Mouse (Mus musculus) hindbrain, embryonic 10.5 days (tissue): Measurements from ENCODE around the gene Ccdc159. TPM values are rescaled to one million over a fixed set of nuclear protein-coding genes. Genes with fewer than 3 reads are reported as not detected.

ENCODE experiments used
- DNase-seq: peaks from one replicate; pipeline ENCODE4 v3.0.0-alpha.2; 2017; ENCODE audit warnings: low spot score
- H3K27ac ChIP-seq: fragments of 300-500 bp; sonication (generic); 2 replicates; pipeline ENCODE4 v1.5.1; 2016; ENCODE audit warnings: mild to moderate bottlenecking, moderate library complexity
- H3K27me3 ChIP-seq: fragments of 300-500 bp; sonication (generic); 2 replicates; pipeline ENCODE4 v1.6.1; 2016; ENCODE audit warnings: mild to moderate bottlenecking; ENCODE audit not compliant: poor library complexity, insufficient read depth, severe bottlenecking
- H3K36me3 ChIP-seq: fragments of 300-500 bp; sonication (generic); 2 replicates; pipeline ENCODE4 v1.6.1; 2016; ENCODE audit warnings: mild to moderate bottlenecking, moderate library complexity
- H3K4me1 ChIP-seq: fragments of 300-500 bp; sonication (generic); replicated peaks from 2 replicates; pipeline ENCODE4 v1.6.1; 2016; ENCODE audit warnings: mild to moderate bottlenecking
- H3K4me3 ChIP-seq: fragments of 300-500 bp; sonication (generic); 2 replicates; pipeline ENCODE4 v1.5.1; 2016; ENCODE audit warnings: mild to moderate bottlenecking, moderate library complexity
- H3K9me3 ChIP-seq: fragments of 300-500 bp; sonication (generic); 2 replicates; pipeline ENCODE4 v1.6.1; 2016; ENCODE audit warnings: mild to moderate bottlenecking, moderate library complexity
- WGBS: fragments of 180-500 bp; shearing (Covaris S2); methylation state at CpG from one replicate; pipeline ENCODE4 v1.1.7; 2016; 5-methylcytosine and 5-hydroxymethylcytosine counted together
- polyA plus RNA-seq: library from polyadenylated mRNA; unstranded; fragments of >200 nt; fragmentation: Nextera tagmentation; extraction: Ambion mirVana; gene quantifications from 2 replicates; pipeline ENCODE4 v1.2.1, GENCODE M21; 2016

Ccdc159 gene
- polyA plus RNA-seq, 1 experiment from 2014 or later: 5.1 TPM

GRCm38 (mm10) chr9:21937711-21938175, 10.5 kb downstream of the Ccdc159 start:
- WGBS: 75% methylated on average over 4 of the region's 4 CpGs
- H3K4me3 ChIP-seq: peak overlapping the region; percentile 62

GRCm38 (mm10) chr9:21938234-21938855, 11.1 kb downstream of the Ccdc159 start:
- Histone ChIP-seq H3K4me3 (peak overlapping the region; percentile 62; the same call in 1 of the 2 replicates), H3K36me3 (peaks cover 11% of the 10 kb centered on the region), H3K27me3 (peaks cover 25% of the 10 kb centered on the region), H3K4me1 (peaks cover 21% of the 10 kb centered on the region), H3K27ac (no peak overlapping the region), H3K9me3 (no peaks in the 10 kb centered on the region)
- 89% methylated on average over 4 of the region's 4 CpGs for WGBS
- DNase-seq: no peak

More at GRCm38 (mm10) chr9:21937711-21938175, 10.5 kb downstream of the Ccdc159 start:
- H3K9me3 ChIP-seq: no peaks in the 10 kb centered on the region
- 0 out of 2 replicates have a peak overlapping the region, but pooled peaks have one; percentile 85 for H3K27ac ChIP-seq
- peaks cover 28% of the 10 kb centered on the region for H3K27me3 ChIP-seq
- H3K4me1 ChIP-seq: peaks cover 24% of the 10 kb centered on the region
- no peak for DNase-seq
- peaks cover 11% of the 10 kb centered on the region for H3K36me3 ChIP-seq

GRCm38 (mm10) chr9:21943046-21943445, 15.8 kb downstream of the Ccdc159 start:
- Histone ChIP-seq H3K27ac (no peak overlapping the region), H3K9me3 (no peaks in the 10 kb centered on the region), H3K4me3 (no peak overlapping the region), H3K4me1 (peaks cover 21% of the 10 kb centered on the region), H3K27me3 (peaks cover 46% of the 10 kb centered on the region), H3K36me3 (peaks cover 11% of the 10 kb centered on the region)
- WGBS: 75% methylated on average over 12 of the region's 12 CpGs
- no peak for DNase-seq

GRCm38 (mm10) chr9:21943638-21944037, 16.4 kb downstream of the Ccdc159 start:
- Histone ChIP-seq H3K36me3 (peaks cover 11% of the 10 kb centered on the region), H3K4me3 (no peak overlapping the region), H3K4me1 (peaks cover 17% of the 10 kb centered on the region), H3K27ac (no peak overlapping the region), H3K9me3 (no peaks in the 10 kb centered on the region), H3K27me3 (peaks cover 47% of the 10 kb centered on the region)
- no peak for DNase-seq
- WGBS: 55% methylated on average over 12 of the region's 12 CpGs

GRCm38 (mm10) chr9:21944267-21944666, 17.0 kb downstream of the Ccdc159 start:
- peak; percentile 30 for DNase-seq
- Histone ChIP-seq H3K36me3 (peaks cover 11% of the 10 kb centered on the region), H3K4me3 (peak overlapping the region; percentile 9; the same call in 1 of the 2 replicates), H3K27me3 (peaks cover 50% of the 10 kb centered on the region), H3K27ac (no peak overlapping the region), H3K4me1 (peaks cover 17% of the 10 kb centered on the region), H3K9me3 (no peaks in the 10 kb centered on the region)
- 23% methylated on average over 23 of the region's 23 CpGs for WGBS

GRCm38 (mm10) chr9:21947540-21948130, 20.4 kb downstream of the Ccdc159 start:
- 5% methylated on average over 28 of the region's 28 CpGs for whole genome bisulfite sequencing
- Histone ChIP-seq H3K27ac (no peak overlapping the region), H3K4me1 (peaks cover 17% of the 10 kb centered on the region), H3K9me3 (no peaks in the 10 kb centered on the region; the same call in 1 of the 2 replicates), H3K4me3 (peak overlapping the region; percentile 36), H3K36me3 (no peaks in the 10 kb centered on the region), H3K27me3 (peaks cover 54% of the 10 kb centered on the region)
- DNase-seq: no peak

- no peaks in the 10 kb centered on the region for H3K36me3 ChIP-seq
- WGBS: 58% methylated on average over 8 of the region's 8 CpGs
- DNase-seq: no peak
- no peak overlapping the region for H3K4me3 ChIP-seq
- H3K9me3 ChIP-seq: no peaks in the 10 kb centered on the region; the same call in 1 of the 2 replicates
- no peak overlapping the region for H3K27ac ChIP-seq
- peaks cover 19% of the 10 kb centered on the region for H3K4me1 ChIP-seq
- H3K27me3 ChIP-seq: peaks cover 52% of the 10 kb centered on the region
Measured at GRCm38 (mm10) chr9:21948146-21948545, 20.9 kb downstream of the Ccdc159 start.

- Histone ChIP-seq H3K36me3 (no peaks in the 10 kb centered on the region), H3K27me3 (peaks cover 46% of the 10 kb centered on the region), H3K9me3 (no peaks in the 10 kb centered on the region; the same call in 1 of the 2 replicates), H3K4me3 (no peak overlapping the region), H3K27ac (no peak overlapping the region), H3K4me1 (peaks cover 25% of the 10 kb centered on the region)
- 66% methylated on average over 6 of the region's 6 CpGs for WGBS
- DNase-seq: no peak
Measured at GRCm38 (mm10) chr9:21948790-21949189, 21.5 kb downstream of the Ccdc159 start.

GRCm38 (mm10) chr9:21950322-21950721, 23.1 kb downstream of the Ccdc159 start:
- Histone ChIP-seq H3K27ac (no peak overlapping the region), H3K27me3 (peaks cover 33% of the 10 kb centered on the region), H3K4me3 (no peak overlapping the region), H3K4me1 (peaks cover 25% of the 10 kb centered on the region), H3K9me3 (no peaks in the 10 kb centered on the region; the same call in 1 of the 2 replicates), H3K36me3 (no peaks in the 10 kb centered on the region)
- peak; percentile 80 for DNase-seq
- 17% methylated on average over 11 of the region's 11 CpGs for WGBS

GRCm38 (mm10) chr9:21951977-21952376, 24.7 kb downstream of the Ccdc159 start:
- 78% methylated on average over 3 of the region's 3 CpGs for WGBS
- no peak for DNase-seq

GRCm38 (mm10) chr9:21953600-21953999, 26.3 kb downstream of the Ccdc159 start:
- H3K27ac ChIP-seq: no peak overlapping the region
- H3K36me3 ChIP-seq: peaks cover 9% of the 10 kb centered on the region; the same call in 1 of the 2 replicates
- H3K4me3 ChIP-seq: no peak overlapping the region
- DNase-seq: peak; percentile 15
- H3K9me3 ChIP-seq: no peaks in the 10 kb centered on the region; the same call in 1 of the 2 replicates
- WGBS: 13% methylated on average over 3 of the region's 3 CpGs
- peaks cover 21% of the 10 kb centered on the region for H3K4me1 ChIP-seq
- H3K27me3 ChIP-seq: peaks cover 10% of the 10 kb centered on the region

More at GRCm38 (mm10) chr9:21951977-21952376, 24.7 kb downstream of the Ccdc159 start:
- no peaks in the 10 kb centered on the region for H3K36me3 ChIP-seq
- no peak overlapping the region for H3K4me3 ChIP-seq
- no peaks in the 10 kb centered on the region; the same call in 1 of the 2 replicates for H3K9me3 ChIP-seq
- H3K27ac ChIP-seq: no peak overlapping the region
- H3K27me3 ChIP-seq: peaks cover 23% of the 10 kb centered on the region
- H3K4me1 ChIP-seq: peaks cover 30% of the 10 kb centered on the region

GRCm38 (mm10) chr9:21954635-21955034, 27.4 kb downstream of the Ccdc159 start:
- Histone ChIP-seq H3K4me1 (peaks cover 21% of the 10 kb centered on the region), H3K4me3 (peak overlapping the region; percentile 76), H3K27ac (no peak overlapping the region), H3K9me3 (no peaks in the 10 kb centered on the region; the same call in 1 of the 2 replicates), H3K27me3 (peaks cover 15% of the 10 kb centered on the region), H3K36me3 (peaks cover 9% of the 10 kb centered on the region; the same call in 1 of the 2 replicates)
- 86% methylated on average over 3 of the region's 3 CpGs for WGBS
- DNase-seq: no peak

GRCm38 (mm10) chr9:21955225-21955569, 27.9 kb downstream of the Ccdc159 start:
- H3K4me1 ChIP-seq: peaks cover 21% of the 10 kb centered on the region
- WGBS: 3% methylated on average over 18 of the region's 18 CpGs
- peak overlapping the region; percentile 76 for H3K4me3 ChIP-seq
- DNase-seq: no peak
- H3K36me3 ChIP-seq: peaks cover 9% of the 10 kb centered on the region; the same call in 1 of the 2 replicates
- peak overlapping the region; percentile 97 for H3K27ac ChIP-seq
- H3K9me3 ChIP-seq: no peaks in the 10 kb centered on the region; the same call in 1 of the 2 replicates
- peaks cover 19% of the 10 kb centered on the region for H3K27me3 ChIP-seq
